Mouse (Mus musculus) lung, adult 2 months (tissue): Measurements from ENCODE around the gene Cldnd2.

Source experiments
- CTCF ChIP-seq: fragments of 200-500 bp; IDR thresholded peaks from 2 replicates; pipeline ENCODE4 v1.5.1; 2011; ENCODE audit warnings: mild to moderate bottlenecking, low read length, control low read depth; ENCODE audit not compliant: insufficient read depth
- POLR2A ChIP-seq: fragments of 200-500 bp; IDR thresholded peaks from 2 replicates; pipeline ENCODE4 v1.6.1; 2011; ENCODE audit warnings: low read depth, mild to moderate bottlenecking, control low read depth, low read length, borderline replicate concordance; ENCODE audit errors: extremely low read depth

GRCm38 (mm10) chr7:43451726-43452125, 11.1 kb downstream of the Cldnd2 start:
- TF ChIP-seq CTCF (no peak), POLR2A (no peak)
